Comparison of ENCODE assay signal across 23 mouse cellular contexts in genomic region chr16:11709382-11709781, GRCm38 (mm10).
DNase-seq lines count a peak whose midpoint lies in the region; ATAC-seq and TF ChIP-seq lines count a peak whose summit lies in the region.
"Had no signal": no experiment of that assay in that cellular context is flagged by ENCODE, and none has a peak within 500 bp of the region (broad histone marks: within the 10 kb centered on the region; RNA-seq: fewer than 3 reads in every experiment).

No protein-coding gene starts in this region.

- no peak overlapping the region for H3K4me3 ChIP-seq in heart, embryonic 14.5 days (ENCODE audit: control insufficient read depth in 1 of 2, insufficient read depth in 1 of 2, low read depth in 1 of 2, low read length in 2 of 2)
- H3K4me3 ChIP-seq in lung, postnatal 0 days (ENCODE audit: low read depth, low read length): no peak overlapping the region
- H3K4me3 ChIP-seq in lung, adult 2 months (replicated peaks; ENCODE audit: extremely low read depth, low read depth, low read length): no peak overlapping the region
- H3K4me3 ChIP-seq: embryonic facial prominence, embryonic 12.5 days; erythroblast, embryonic 14.5 days; forebrain, embryonic 15.5 days; liver, embryonic 13.5 days; midbrain, embryonic 10.5 days had no signal

- 72% methylated on average over 4 of the region's 4 CpGs for WGBS in heart, embryonic 14.5 days
- 60% methylated on average over 4 of the region's 4 CpGs for WGBS in lung, postnatal 0 days
- WGBS in lung, adult 2 months: 68% methylated on average over 4 of the region's 4 CpGs

- no peaks in the 10 kb centered on the region for H3K9me3 ChIP-seq in heart, embryonic 14.5 days (ENCODE audit: control insufficient read depth, low read length)
- no peaks in the 10 kb centered on the region for H3K9me3 ChIP-seq in lung, postnatal 0 days (ENCODE audit: low read length)
- H3K9me3 ChIP-seq: embryonic facial prominence, embryonic 12.5 days; forebrain, embryonic 15.5 days; liver, embryonic 13.5 days; midbrain, embryonic 10.5 days had no signal

- peaks cover 6 to 11% of the 10 kb centered on the region in 2 experiments for H3K4me1 ChIP-seq in heart, embryonic 14.5 days (ENCODE audit: control insufficient read depth in 2 of 2, insufficient read depth in 2 of 2, low read length in 2 of 2)
- H3K4me1 ChIP-seq in lung, postnatal 0 days (ENCODE audit: insufficient read depth, low read depth, low read length): no peaks in the 10 kb centered on the region
- no peaks in the 10 kb centered on the region for H3K4me1 ChIP-seq in lung, adult 2 months (ENCODE audit: control insufficient read depth, insufficient read depth, low read length)
- H3K4me1 ChIP-seq: liver, embryonic 13.5 days had no signal

- no peaks in the 10 kb centered on the region for H3K36me3 ChIP-seq in heart, embryonic 14.5 days (ENCODE audit: control insufficient read depth, insufficient read depth, low read length)
- H3K36me3 ChIP-seq in lung, postnatal 0 days (ENCODE audit: insufficient read depth, low read length): no peaks in the 10 kb centered on the region
- H3K36me3 ChIP-seq: embryonic facial prominence, embryonic 12.5 days; forebrain, embryonic 15.5 days; liver, embryonic 13.5 days; midbrain, embryonic 10.5 days had no signal

- TF ChIP-seq POLR2A in lung, adult 2 months (IDR thresholded peaks at IDR 0.05; ENCODE audit: borderline replicate concordance, extremely low read depth, low read depth, low read length): no peak

- TF ChIP-seq EP300 in lung, postnatal 0 days (IDR thresholded peaks at IDR 0.05): no peak

- no peak for ATAC-seq in heart, embryonic 14.5 days (ENCODE audit: insufficient number of reproducible peaks, insufficient read depth, low FRiP score, low read depth)
- ATAC-seq in lung, postnatal 0 days: no peak
- peak; percentile 54 for ATAC-seq in megakaryocyte, adult 5-6 weeks (ENCODE audit: poor library complexity, severe bottlenecking)
- ATAC-seq: hindbrain, postnatal 0 days; intestine, postnatal 0 days had no signal

- H3K9ac ChIP-seq in heart, embryonic 14.5 days (ENCODE audit: low read length): no peak overlapping the region
- H3K9ac ChIP-seq in lung, postnatal 0 days (replicated peaks; ENCODE audit: low read depth): no peak overlapping the region
- H3K9ac ChIP-seq: embryonic facial prominence, embryonic 12.5 days; forebrain, embryonic 15.5 days; liver, embryonic 13.5 days had no signal

- no peak for DNase-seq in heart, adult 8-10 months (ENCODE audit: low spot score)
- DNase-seq in lung, postnatal 0 days (ENCODE audit: low spot score): peak; percentile 35
- no peak for DNase-seq in lung, adult 2 months
- DNase-seq in NIH3T3 (ENCODE audit: low read depth): peak; percentile 18
- DNase-seq in right cerebral cortex, postnatal 25 days: no peak
- DNase-seq: adrenal gland, adult 8-10 months; cerebellum, adult 9-11 months; gastrocnemius, postnatal 25 days; liver, embryonic 13.5 days; lung, postnatal 10 days; retina, postnatal 1 day; right cerebral cortex, postnatal 4 days; thymus, postnatal 4 days had no signal

- no peaks in the 10 kb centered on the region for H3K27me3 ChIP-seq in heart, embryonic 14.5 days (ENCODE audit: control insufficient read depth, insufficient read depth, low read length)
- no peaks in the 10 kb centered on the region for H3K27me3 ChIP-seq in lung, postnatal 0 days (replicated peaks; ENCODE audit: insufficient read depth, low read length)
- H3K27me3 ChIP-seq: embryonic facial prominence, embryonic 12.5 days; forebrain, embryonic 15.5 days; liver, embryonic 13.5 days had no signal

- peak overlapping the region; percentile 35 to 40; a peak in 2 of 4 replicates for H3K27ac ChIP-seq in heart, embryonic 14.5 days (replicated peaks in 1 of 2; ENCODE audit: control insufficient read depth in 1 of 2, insufficient read depth in 1 of 2, low read depth in 2 of 2, low read length in 2 of 2)
- H3K27ac ChIP-seq in lung, postnatal 0 days (ENCODE audit: low read length): no peak overlapping the region
- H3K27ac ChIP-seq: embryonic facial prominence, embryonic 12.5 days; forebrain, embryonic 15.5 days; hindbrain, postnatal 0 days; kidney, postnatal 0 days; liver, embryonic 13.5 days; midbrain, embryonic 10.5 days had no signal

- H3K4me2 ChIP-seq in heart, embryonic 14.5 days (ENCODE audit: low read length): no peak overlapping the region
- H3K4me2 ChIP-seq in lung, postnatal 0 days (replicated peaks; ENCODE audit: low read depth, low read length): no peak overlapping the region
- H3K4me2 ChIP-seq: embryonic facial prominence, embryonic 12.5 days; forebrain, embryonic 15.5 days; heart, embryonic 11.5 days; liver, embryonic 13.5 days had no signal

- no peak for TF ChIP-seq CTCF in lung, postnatal 0 days (IDR thresholded peaks at IDR 0.05)
- TF ChIP-seq CTCF in lung, adult 2 months (IDR thresholded peaks at IDR 0.05; ENCODE audit: insufficient read depth, low read length): no peak

Comparison
In these comparisons a context has a peak if more than half of its experiments do, and no peak if none do; other contexts are left out.
1. DNase-seq: peak in lung, postnatal 0 days (single experiment) and NIH3T3 (single experiment); none in heart, adult 8-10 months (single experiment), lung, adult 2 months (single experiment) and right cerebral cortex, postnatal 25 days (single experiment).